Comparison of ENCODE assay signal across 19 mouse cellular contexts in genomic region chr7:34805042-34805441, GRCm38 (mm10). TPM values are rescaled to one million over a fixed set of nuclear protein-coding genes. Genes with fewer than 3 reads are reported as not detected.
A peak's percentile ranks its signal among the peaks of the same experiment; 100 is the strongest.
DNase-seq lines count a peak whose midpoint lies in the region; ATAC-seq and TF ChIP-seq lines count a peak whose summit lies in the region.
"Had no signal": no experiment of that assay in that cellular context is flagged by ENCODE, and none has a peak within 500 bp of the region (broad histone marks: within the 10 kb centered on the region; RNA-seq: fewer than 3 reads in every experiment).

No protein-coding gene starts in this region.

- no peak for TF ChIP-seq POLR2A in heart, adult 2 months (IDR thresholded peaks at IDR 0.05; ENCODE audit: insufficient read depth, low read depth, low read length)

- TF ChIP-seq EP300 in heart, adult 2 months (IDR thresholded peaks at IDR 0.05; ENCODE audit: insufficient read depth, low read depth, low read length), result no peak

- H3K4me2 ChIP-seq in liver, embryonic 16.5 days (ENCODE audit: low read depth, low read length), result no peak overlapping the region
- no peak overlapping the region for H3K4me2 ChIP-seq in liver, embryonic 11.5 days
- H3K4me2 ChIP-seq in intestine, embryonic 16.5 days (ENCODE audit: low read depth, low read length), result no peak overlapping the region
- no peak overlapping the region for H3K4me2 ChIP-seq in kidney, embryonic 15.5 days
- H3K4me2 ChIP-seq: limb, embryonic 13.5 days had no signal

- H3K4me3 ChIP-seq in liver, embryonic 16.5 days (ENCODE audit: low read depth, low read length), result no peak overlapping the region
- no peak overlapping the region for H3K4me3 ChIP-seq in liver, embryonic 11.5 days (ENCODE audit: low read depth, low read length)
- H3K4me3 ChIP-seq in E14TG2a.4 (replicated peaks; ENCODE audit: low read length), result 0 out of 2 replicates have a peak overlapping the region, but pooled peaks have one; percentile 4
- no peak overlapping the region for H3K4me3 ChIP-seq in intestine, embryonic 16.5 days (ENCODE audit: low read length)
- no peak overlapping the region for H3K4me3 ChIP-seq in kidney, embryonic 15.5 days (replicated peaks)
- H3K4me3 ChIP-seq in heart, adult 2 months, result no peak overlapping the region
- H3K4me3 ChIP-seq: forebrain, embryonic 10.5 days; limb, embryonic 13.5 days had no signal

- 45% methylated on average over 2 of the region's 2 CpGs for WGBS in liver, embryonic 16.5 days (ENCODE audit: insufficient replicate concordance)
- WGBS in liver, embryonic 11.5 days, result 78% methylated on average over 2 of the region's 2 CpGs
- WGBS in intestine, embryonic 16.5 days, result 71% methylated on average over 2 of the region's 2 CpGs
- 76% methylated on average over 2 of the region's 2 CpGs for WGBS in kidney, embryonic 15.5 days
- WGBS in heart, adult 2 months, result 52% methylated on average over 2 of the region's 2 CpGs

- peaks cover 2% of the 10 kb centered on the region for H3K27me3 ChIP-seq in liver, embryonic 16.5 days (ENCODE audit: control insufficient read depth, insufficient read depth, low read depth, low read length)
- peaks cover 14% of the 10 kb centered on the region for H3K27me3 ChIP-seq in liver, embryonic 11.5 days (replicated peaks; ENCODE audit: control insufficient read depth, insufficient read depth, low read length)
- H3K27me3 ChIP-seq in E14TG2a.4 (ENCODE audit: insufficient read depth, low read length), result peaks cover 74% of the 10 kb centered on the region
- peaks cover 8% of the 10 kb centered on the region; the same call in 1 of the 2 replicates for H3K27me3 ChIP-seq in intestine, embryonic 16.5 days (replicated peaks; ENCODE audit: control insufficient read depth, insufficient read depth, low read length)
- peaks cover 21% of the 10 kb centered on the region for H3K27me3 ChIP-seq in kidney, embryonic 15.5 days
- H3K27me3 ChIP-seq in heart, adult 2 months (ENCODE audit: control insufficient read depth, insufficient read depth, low read length), result no peaks in the 10 kb centered on the region

- H3K9ac ChIP-seq in liver, embryonic 16.5 days (ENCODE audit: low read depth, low read length), result no peak overlapping the region
- no peak overlapping the region for H3K9ac ChIP-seq in liver, embryonic 11.5 days (ENCODE audit: low read depth, low read length)
- no peak overlapping the region for H3K9ac ChIP-seq in intestine, embryonic 16.5 days (ENCODE audit: low read depth, low read length)
- H3K9ac ChIP-seq in kidney, embryonic 15.5 days, result no peak overlapping the region
- H3K9ac ChIP-seq in heart, adult 2 months (ENCODE audit: low read depth, low read length), result no peak overlapping the region
- H3K9ac ChIP-seq: limb, embryonic 13.5 days had no signal

- no peaks in the 10 kb centered on the region for H3K4me1 ChIP-seq in liver, embryonic 16.5 days (ENCODE audit: control insufficient read depth, low read depth, low read length)
- H3K4me1 ChIP-seq in liver, embryonic 11.5 days (replicated peaks; ENCODE audit: control insufficient read depth, insufficient read depth, low read length), result no peaks in the 10 kb centered on the region
- H3K4me1 ChIP-seq in E14TG2a.4 (replicated peaks; ENCODE audit: low read depth, low read length), result peaks cover 24% of the 10 kb centered on the region
- peaks cover 2% of the 10 kb centered on the region; the same call in 1 of the 2 replicates for H3K4me1 ChIP-seq in intestine, embryonic 16.5 days (ENCODE audit: control insufficient read depth, insufficient read depth, low read length)
- peaks cover 35% of the 10 kb centered on the region for H3K4me1 ChIP-seq in kidney, embryonic 15.5 days
- no peaks in the 10 kb centered on the region for H3K4me1 ChIP-seq in heart, adult 2 months (ENCODE audit: control insufficient read depth, insufficient read depth, low read length)

- no peaks in the 10 kb centered on the region for H3K79me2 ChIP-seq in heart, adult 2 months (replicated peaks; ENCODE audit: control insufficient read depth, insufficient read depth, low read length)

- H3K27ac ChIP-seq in liver, embryonic 16.5 days (ENCODE audit: low read length), result no peak overlapping the region
- no peak overlapping the region for H3K27ac ChIP-seq in liver, embryonic 11.5 days (ENCODE audit: low read depth, low read length)
- H3K27ac ChIP-seq in intestine, embryonic 16.5 days (ENCODE audit: low read length), result no peak overlapping the region
- H3K27ac ChIP-seq in kidney, embryonic 15.5 days, result peak overlapping the region; percentile 78
- H3K27ac ChIP-seq in heart, adult 2 months, result no peak overlapping the region
- H3K27ac ChIP-seq: forebrain, embryonic 10.5 days; limb, embryonic 13.5 days had no signal

- no peak for TF ChIP-seq CTCF in E14TG2a.4 (conservative IDR thresholded peaks at IDR 0.05; ENCODE audit: low read length)
- TF ChIP-seq CTCF in heart, adult 2 months (IDR thresholded peaks at IDR 0.05), result no peak

- no peak for DNase-seq in liver, embryonic 11.5 days (ENCODE audit: low spot score)
- DNase-seq in heart, adult 2 months, result no peak
- DNase-seq in left cerebral cortex, adult 18-20 months (ENCODE audit: low spot score in 2 of 2), result no peak
- DNase-seq: cerebellum, adult 9-11 months; gastrocnemius, postnatal 10 days; lung, adult 18-20 months; lung, postnatal 4 days; retina, postnatal 1 day; thymus, adult 18-20 months had no signal

- no peaks in the 10 kb centered on the region for H3K36me3 ChIP-seq in liver, embryonic 16.5 days (ENCODE audit: control insufficient read depth, insufficient read depth)
- H3K36me3 ChIP-seq in liver, embryonic 11.5 days (ENCODE audit: control insufficient read depth, insufficient read depth, low read length), result no peaks in the 10 kb centered on the region
- no peaks in the 10 kb centered on the region for H3K36me3 ChIP-seq in E14TG2a.4 (ENCODE audit: insufficient read depth, low read length)
- no peaks in the 10 kb centered on the region for H3K36me3 ChIP-seq in intestine, embryonic 16.5 days (ENCODE audit: control insufficient read depth, insufficient read depth, low read length)
- no peaks in the 10 kb centered on the region for H3K36me3 ChIP-seq in kidney, embryonic 15.5 days
- no peaks in the 10 kb centered on the region for H3K36me3 ChIP-seq in heart, adult 2 months (ENCODE audit: control insufficient read depth, insufficient read depth, low read length)
- H3K36me3 ChIP-seq: forebrain, embryonic 10.5 days; limb, embryonic 13.5 days had no signal

- peak; percentile 54; the same call in 1 of the 2 replicates for ATAC-seq in liver, embryonic 16.5 days (ENCODE audit: low read depth)
- no peak for ATAC-seq in liver, embryonic 11.5 days (replicated peaks; ENCODE audit: low FRiP score)
- ATAC-seq in intestine, embryonic 16.5 days, result peak; percentile 64
- ATAC-seq in kidney, embryonic 15.5 days (replicated peaks; ENCODE audit: low FRiP score), result peak; percentile 80
- ATAC-seq in monocyte, adult 5-6 weeks (replicated peaks; ENCODE audit: insufficient number of reproducible peaks, low FRiP score, low TSS enrichment, poor library complexity, severe bottlenecking), result no peak
- ATAC-seq: midbrain, embryonic 16.5 days had no signal

- intact Hi-C loops in heart, adult 2 months (cut with DNase I), result no loop called here

- no peaks in the 10 kb centered on the region for H3K9me3 ChIP-seq in liver, embryonic 16.5 days (replicated peaks; ENCODE audit: control insufficient read depth, low read length)
- no peaks in the 10 kb centered on the region for H3K9me3 ChIP-seq in liver, embryonic 11.5 days (ENCODE audit: control insufficient read depth, low read length)
- no peaks in the 10 kb centered on the region for H3K9me3 ChIP-seq in E14TG2a.4 (ENCODE audit: low read length)
- H3K9me3 ChIP-seq in intestine, embryonic 16.5 days (ENCODE audit: control insufficient read depth, low read length), result no peaks in the 10 kb centered on the region
- H3K9me3 ChIP-seq in kidney, embryonic 15.5 days (replicated peaks), result no peaks in the 10 kb centered on the region
- H3K9me3 ChIP-seq: forebrain, embryonic 10.5 days; limb, embryonic 13.5 days had no signal

RNA-seq across cellular contexts. Expression of gene Chst8, which starts 7.5 kb away (rescaled TPM):
- polyA plus RNA-seq in liver, embryonic 16.5 days (2015; fragmentation: Nextera tagmentation; extraction: Ambion mirVana), result 0.33 and 0.54 TPM in 2 replicates
- polyA plus RNA-seq in liver, embryonic 11.5 days (2014; fragmentation: Nextera tagmentation; extraction: Ambion mirVana), result 0.75 and 0.79 TPM in 2 replicates
- polyA plus RNA-seq in intestine, embryonic 16.5 days (2015; fragmentation: Nextera tagmentation; extraction: Ambion mirVana), result 3.9 TPM in 2 replicates
- 11.1 and 13.0 TPM in 2 replicates for polyA plus RNA-seq in kidney, embryonic 15.5 days (2015; fragmentation: Nextera tagmentation; extraction: Ambion mirVana)
- total RNA-seq in heart, adult 2 months (2021), result under 1 TPM in 1 of 2 experiments, not detected in 1; 0.39 TPM
- polyA plus RNA-seq in heart, adult 2 months (2012; rRNA removed), result 0.23 and 0.41 TPM in 2 replicates
- total RNA-seq in monocyte, adult 5-6 weeks (2017), result not detected in 3 replicates
- 10 to 100 TPM; 22.4 to 27.9 TPM for total RNA-seq in left cerebral cortex, adult 18-20 months (2021)
- total RNA-seq: heart, adult 8-10 months; neutrophil, adult 5-6 weeks had no signal

Comparison
In these comparisons a context has a peak if more than half of its experiments do, and no peak if none do; other contexts are left out.
1. ATAC-seq: peak in liver, embryonic 16.5 days (single experiment), intestine, embryonic 16.5 days (single experiment) and kidney, embryonic 15.5 days (single experiment); none in liver, embryonic 11.5 days (single experiment) and monocyte, adult 5-6 weeks (single experiment).